Mouse (Mus musculus): ENCODE data around the gene Lhpp. TPM values are rescaled to one million over a fixed set of nuclear protein-coding genes. Genes with fewer than 3 reads are reported as not detected.

The Lhpp gene
- 10 to 100 TPM in 1 of 2 experiments, 1 to 10 TPM in 1; 7.8 to 10.5 TPM for total RNA-seq (2021)
- long read RNA-seq, experiment 1, transcript Lhpp-201 (7 exons, 1,612 nt): major isoform, 12 of 17 reads
- long read RNA-seq, experiment 1, partial matches to known transcripts: 0 of 17 reads
- long read RNA-seq, experiment 1, other reads (novel, unspliced or antisense): 5 of 17 reads
- long read RNA-seq, experiment 2, transcript Lhpp-201 (7 exons, 1,612 nt): major isoform, 17 of 21 reads
- long read RNA-seq, experiment 2, partial matches to known transcripts: 0 of 21 reads
- long read RNA-seq, experiment 2, other reads (novel, unspliced or antisense): 4 of 21 reads

GRCm38 (mm10) chr7:132610468-132611318 lies at the start of gene Lhpp:
TSS of gene Lhpp (plus strand) at chr7:132610638.
- DNase-seq (ENCODE audit: low spot score in 2 of 2): peak; percentile 62 to 78

GRCm38 (mm10) chr7:132565831-132566230 lies 44.6 kb upstream of the Lhpp start:
- no peak for DNase-seq (ENCODE audit: low spot score in 2 of 2)

- no peak for DNase-seq (ENCODE audit: low spot score in 2 of 2)
These were observed 41.6 kb upstream of the Lhpp start for GRCm38 (mm10) chr7:132568817-132569216.

- no peak for DNase-seq (ENCODE audit: low spot score in 2 of 2)
These were observed 40.4 kb upstream of the Lhpp start for GRCm38 (mm10) chr7:132570071-132570470.

GRCm38 (mm10) chr7:132571481-132571880 lies 39.0 kb upstream of the Lhpp start:
- DNase-seq (ENCODE audit: low spot score in 2 of 2): peak in 1 of 2 experiments; percentile 19

- DNase-seq (ENCODE audit: low spot score in 2 of 2): no peak
These were observed 37.7 kb upstream of the Lhpp start for GRCm38 (mm10) chr7:132572738-132573137.

- no peak for DNase-seq (ENCODE audit: low spot score in 2 of 2)
These were observed 37.2 kb upstream of the Lhpp start for GRCm38 (mm10) chr7:132573205-132573604.

GRCm38 (mm10) chr7:132574646-132575045 lies 35.8 kb upstream of the Lhpp start:
- no peak for DNase-seq (ENCODE audit: low spot score in 2 of 2)

GRCm38 (mm10) chr7:132575623-132576022 lies 34.8 kb upstream of the Lhpp start:
- peak; percentile 70 to 86 for DNase-seq (ENCODE audit: low spot score in 2 of 2)

- DNase-seq (ENCODE audit: low spot score in 2 of 2): peak; percentile 86 to 95
These were observed 34.3 kb upstream of the Lhpp start, which contains the start of gene Oat for GRCm38 (mm10) chr7:132576116-132576650. TSS of gene Oat (minus strand) at chr7:132576398.

- no peak for DNase-seq (ENCODE audit: low spot score in 2 of 2)
These were observed 33.5 kb upstream of the Lhpp start for GRCm38 (mm10) chr7:132576891-132577290.

GRCm38 (mm10) chr7:132580511-132580910 lies 29.9 kb upstream of the Lhpp start:
- DNase-seq (ENCODE audit: low spot score in 2 of 2): no peak

- no peak for DNase-seq (ENCODE audit: low spot score in 2 of 2)
These were observed 29.0 kb upstream of the Lhpp start for GRCm38 (mm10) chr7:132581441-132581840.

- DNase-seq (ENCODE audit: low spot score in 2 of 2): no peak
These were observed 24.5 kb upstream of the Lhpp start for GRCm38 (mm10) chr7:132585695-132586491.

- DNase-seq (ENCODE audit: low spot score in 2 of 2): no peak
These were observed 23.3 kb upstream of the Lhpp start for GRCm38 (mm10) chr7:132587167-132587566.

- DNase-seq (ENCODE audit: low spot score in 2 of 2): no peak
These were observed 20.8 kb upstream of the Lhpp start for GRCm38 (mm10) chr7:132589610-132590009.

GRCm38 (mm10) chr7:132593762-132594161 lies 16.7 kb upstream of the Lhpp start:
- DNase-seq (ENCODE audit: low spot score in 2 of 2): no peak

GRCm38 (mm10) chr7:132594325-132594724 lies 16.1 kb upstream of the Lhpp start:
- DNase-seq (ENCODE audit: low spot score in 2 of 2): no peak

GRCm38 (mm10) chr7:132595787-132596186 lies 14.7 kb upstream of the Lhpp start:
- DNase-seq (ENCODE audit: low spot score in 2 of 2): no peak

- DNase-seq (ENCODE audit: low spot score in 2 of 2): no peak
These were observed 13.7 kb upstream of the Lhpp start for GRCm38 (mm10) chr7:132596557-132597250.

Measured in gastrocnemius, postnatal 4 days (tissue).